Mouse (Mus musculus) heart, embryonic 11.5 days (tissue): ENCODE results near the gene Rsph4a. TPM values are rescaled to one million over a fixed set of nuclear protein-coding genes. Genes with fewer than 3 reads are reported as not detected.

ENCODE experiments used
- ATAC-seq: fragments of 200-750 bp; cut with Nextera tagmentation; replicated peaks from 2 replicates; pipeline ENCODE4 v1.8.0; 2017; ENCODE audit warnings: moderate library complexity; ENCODE audit not compliant: insufficient number of reproducible peaks, low FRiP score, low TSS enrichment
- H3K27ac ChIP-seq: fragments of 300-500 bp; sonication (generic); 2 replicates; pipeline ENCODE4 v1.5.1; 2014; ENCODE audit warnings: mild to moderate bottlenecking, low read depth, low read length
- H3K27me3 ChIP-seq: fragments of 300-500 bp; sonication (generic); 2 replicates; pipeline ENCODE4 v1.6.1; 2014; ENCODE audit warnings: mild to moderate bottlenecking, low read length, mixed read lengths; ENCODE audit not compliant: control insufficient read depth, insufficient read depth
- H3K36me3 ChIP-seq: fragments of 300-500 bp; sonication (generic); 2 replicates; pipeline ENCODE4 v1.6.1; 2014; ENCODE audit warnings: mild to moderate bottlenecking, low read length, moderate library complexity, mixed read lengths; ENCODE audit not compliant: control insufficient read depth, insufficient read depth
- H3K4me1 ChIP-seq: fragments of 300-500 bp; sonication (generic); 2 replicates; pipeline ENCODE4 v1.6.1; 2014; ENCODE audit warnings: low read length; ENCODE audit not compliant: control insufficient read depth, insufficient read depth
- H3K4me2 ChIP-seq: fragments of 300-500 bp; sonication (generic); 2 replicates; pipeline ENCODE4 v1.6.1; 2014; ENCODE audit warnings: mild to moderate bottlenecking, moderate library complexity
- H3K4me3 ChIP-seq: fragments of 300-500 bp; sonication (generic); 2 replicates; pipeline ENCODE4 v1.5.1; 2014; ENCODE audit warnings: low read depth, low read length
- H3K9ac ChIP-seq: fragments of 300-500 bp; sonication (generic); 2 replicates; pipeline ENCODE4 v1.6.1; 2014; ENCODE audit warnings: mild to moderate bottlenecking, low read depth, low read length, moderate library complexity
- H3K9me3 ChIP-seq: fragments of 300-500 bp; sonication (generic); replicated peaks from 2 replicates; pipeline ENCODE4 v1.6.1; 2016; ENCODE audit warnings: low read length; ENCODE audit not compliant: control insufficient read depth
- WGBS: fragments of 180-500 bp; shearing (Covaris S2); extraction: QIAGEN DNeasy Blood & Tissue Kit; methylation state at CpG from one replicate; pipeline ENCODE4 v1.1.7; 2014; ENCODE audit not compliant: insufficient replicate concordance; 5-methylcytosine and 5-hydroxymethylcytosine counted together
- polyA plus RNA-seq: library from polyadenylated mRNA; unstranded; fragments of >200 nt; fragmentation: Nextera tagmentation; extraction: Ambion mirVana; gene quantifications from 2 replicates; pipeline ENCODE4 v1.2.1, GENCODE M21; 2014

The Rsph4a gene
- polyA plus RNA-seq, 1 experiment from 2014 or later = not detected

DNA sequence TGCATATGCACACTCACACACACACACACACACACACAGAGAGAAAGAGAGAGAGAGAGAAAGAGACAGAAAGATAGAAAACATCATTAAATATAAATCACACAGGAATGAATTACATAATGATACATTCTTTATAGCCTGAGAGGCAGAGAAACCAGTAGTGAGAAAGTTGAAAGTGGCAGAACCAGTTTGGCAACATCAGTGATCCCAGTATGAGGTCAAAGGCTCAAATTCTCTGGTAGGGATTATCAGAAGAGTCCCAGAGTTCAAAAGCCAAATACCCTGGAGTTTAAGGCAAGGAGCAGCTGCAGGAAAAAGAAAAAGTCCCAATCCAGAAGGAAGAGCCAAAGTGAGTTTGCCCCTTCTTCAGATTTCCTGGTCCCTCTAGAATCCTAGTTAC, 35.8 kb downstream of the Rsph4a start:
- Histone ChIP-seq H3K9ac (no peak overlapping the region), H3K36me3 (peaks cover 18% of the 10 kb centered on the region), H3K27me3 (no peaks in the 10 kb centered on the region), H3K27ac (no peak overlapping the region), H3K4me3 (no peak overlapping the region), H3K4me2 (no peak overlapping the region), H3K9me3 (no peaks in the 10 kb centered on the region), H3K4me1 (no peaks in the 10 kb centered on the region)
- no peak for ATAC-seq

DNA sequence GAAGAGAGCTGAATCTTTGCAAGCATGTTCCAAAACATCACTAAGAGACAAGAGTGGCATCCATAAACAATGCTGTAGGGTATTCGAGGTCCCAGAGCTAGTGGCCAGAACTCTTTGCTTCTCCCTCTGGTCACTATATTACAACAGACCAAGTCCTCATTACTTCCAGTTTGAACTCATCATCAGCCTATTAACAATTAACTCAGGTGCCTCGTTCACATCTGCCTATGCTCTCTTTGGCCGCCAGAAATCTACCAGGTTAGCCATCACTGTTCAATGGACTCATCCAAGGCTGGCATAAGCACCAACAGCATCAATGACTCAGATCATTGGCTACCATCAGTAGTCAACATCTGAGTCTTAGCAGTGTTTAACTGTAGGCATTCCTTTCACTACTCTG, 40.5 kb downstream of the Rsph4a start:
- Histone ChIP-seq H3K4me2 (no peak overlapping the region), H3K9me3 (no peaks in the 10 kb centered on the region), H3K36me3 (peaks cover 9% of the 10 kb centered on the region), H3K4me3 (no peak overlapping the region), H3K27me3 (no peaks in the 10 kb centered on the region), H3K27ac (no peak overlapping the region), H3K9ac (no peak overlapping the region), H3K4me1 (no peaks in the 10 kb centered on the region)
- no peak for ATAC-seq
- 86% methylated on average over 3 of the region's 3 CpGs for WGBS

DNA sequence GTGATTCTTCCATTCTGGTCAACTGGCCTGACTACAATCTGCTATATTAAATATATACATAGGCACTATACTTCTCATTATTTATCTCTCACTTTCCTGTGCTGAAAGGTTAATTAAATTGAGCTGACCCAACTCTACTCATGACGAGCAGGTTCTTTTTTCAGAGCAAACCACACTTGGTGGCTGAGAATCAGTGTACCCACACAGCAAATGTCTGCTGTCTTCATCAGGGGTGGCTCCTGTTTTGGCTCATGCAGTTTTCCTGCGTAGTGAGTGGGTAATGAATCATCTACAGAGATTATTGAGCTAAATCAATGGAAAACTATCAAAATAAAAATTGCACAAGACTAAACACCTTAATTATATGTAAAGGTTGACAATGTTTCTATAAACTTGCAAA, 41.4 kb downstream of the Rsph4a start:
- no peak overlapping the region for H3K4me2 ChIP-seq
- peaks cover 8% of the 10 kb centered on the region for H3K36me3 ChIP-seq
- ATAC-seq = no peak
- H3K4me3 ChIP-seq = no peak overlapping the region
- no peaks in the 10 kb centered on the region for H3K4me1 ChIP-seq
- H3K9ac ChIP-seq = no peak overlapping the region
- WGBS = 82% methylated on average over 2 of the region's 2 CpGs
- H3K9me3 ChIP-seq = no peaks in the 10 kb centered on the region
- no peak overlapping the region for H3K27ac ChIP-seq
- H3K27me3 ChIP-seq = no peaks in the 10 kb centered on the region

DNA sequence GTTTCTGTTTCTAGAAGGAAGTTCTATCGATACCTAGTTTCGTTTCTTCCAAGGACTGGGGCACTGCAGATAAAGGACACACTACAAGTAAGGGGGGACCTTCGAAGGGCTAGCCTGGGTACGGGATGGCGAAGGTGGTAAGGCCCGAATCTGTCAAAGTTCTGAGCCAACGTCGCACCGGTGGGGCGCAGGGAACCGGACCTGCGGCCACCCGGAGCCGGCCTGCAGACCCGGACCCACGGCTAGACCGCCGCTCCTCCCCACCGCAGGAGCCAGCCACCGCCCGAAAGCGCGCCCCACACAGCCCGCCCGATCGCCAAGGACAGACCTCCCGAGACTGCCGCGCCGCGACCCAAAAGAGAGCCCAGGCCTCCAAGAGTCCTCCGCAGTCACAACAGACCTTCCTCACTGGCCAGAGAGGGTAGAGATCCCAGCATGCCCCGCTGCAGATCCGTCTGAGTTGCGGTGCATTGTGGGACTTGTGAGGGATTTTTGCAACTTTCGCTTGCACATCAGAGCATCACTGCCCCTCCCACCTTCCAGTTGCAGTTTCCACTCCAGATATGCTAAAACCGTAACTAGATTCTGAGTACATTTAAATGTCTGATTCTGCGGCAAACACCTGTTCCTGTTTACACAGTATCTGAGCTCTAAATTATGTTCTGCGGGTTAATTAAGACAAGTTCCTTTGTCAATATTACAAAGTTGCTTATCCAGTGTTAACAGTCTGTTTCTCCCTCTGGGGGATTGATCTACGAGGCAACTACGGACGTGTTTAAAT, 46.1 kb downstream of the Rsph4a start, which contains the start of gene Zup1:
TSS of gene Zup1 (minus strand) at position 467 of the 781 bp plus-strand sequence.
- Histone ChIP-seq H3K4me2 (peak within 1 kb of the TSS; percentile 68), H3K27ac (peak within 1 kb of the TSS; percentile 72), H3K4me3 (peak within 1 kb of the TSS; percentile 68), H3K9me3 (no peaks in the 10 kb centered on the region), H3K4me1 (no peaks in the 10 kb centered on the region), H3K9ac (peak within 1 kb of the TSS; percentile 96), H3K27me3 (no peaks in the 10 kb centered on the region), H3K36me3 (no peaks in the 10 kb centered on the region; the same call in 1 of the 2 replicates)
- peak; percentile 90 for ATAC-seq
- WGBS = 4% methylated on average over 42 of the region's 42 CpGs

- no peak overlapping the region for H3K4me2 ChIP-seq
- no peak overlapping the region for H3K27ac ChIP-seq
- ATAC-seq = no peak
- H3K4me1 ChIP-seq = no peaks in the 10 kb centered on the region
- no peak overlapping the region for H3K4me3 ChIP-seq
- H3K27me3 ChIP-seq = no peaks in the 10 kb centered on the region
- no peaks in the 10 kb centered on the region for H3K9me3 ChIP-seq
- no peak overlapping the region for H3K9ac ChIP-seq
- 71% methylated on average over 3 of the region's 3 CpGs for WGBS
- no peaks in the 10 kb centered on the region for H3K36me3 ChIP-seq
These were observed 47.6 kb downstream of the Rsph4a start for GRCm38 (mm10) chr10:33952509-33952908.

Other genes starting within 250 kb of the Rsph4a start
- not detected in 2 replicates for gene Sult3a2, start 118.4 kb upstream of the Rsph4a start, polyA plus RNA-seq
- not detected in 2 replicates for gene Sult3a1, start 47.4 kb upstream of the Rsph4a start, polyA plus RNA-seq
- 13.3 and 16.2 TPM in 2 replicates for gene Zup1, start 46.2 kb downstream of the Rsph4a start, polyA plus RNA-seq
- 118 and 126 TPM in 2 replicates for gene Rwdd1, start 114.5 kb downstream of the Rsph4a start, polyA plus RNA-seq
- not detected in 2 replicates for gene Trappc3l, start 132.5 kb downstream of the Rsph4a start, polyA plus RNA-seq
- gene Calhm4, start 139.2 kb downstream of the Rsph4a start, polyA plus RNA-seq = 0.06 TPM in 1 of 2 replicates, not detected in the other
- 0.86 and 1.2 TPM in 2 replicates for gene Calhm5, start 191.4 kb downstream of the Rsph4a start, polyA plus RNA-seq
- 0.29 and 0.68 TPM in 2 replicates for gene Calhm6, start 222.9 kb downstream of the Rsph4a start, polyA plus RNA-seq